Mouse (Mus musculus) neural tube, embryonic 15.5 days (tissue): Measurements from ENCODE around the gene Zbtb46. TPM values are rescaled to one million over a fixed set of nuclear protein-coding genes. Genes with fewer than 3 reads are reported as not detected.
A peak's percentile ranks its signal among the peaks of the same experiment; 100 is the strongest.

Experiments used
- ATAC-seq: fragments of 200-750 bp; cut with Nextera tagmentation; 2 replicates; pipeline ENCODE4 v1.8.0; 2017; ENCODE audit warnings: mild to moderate bottlenecking, moderate TSS enrichment, moderate library complexity; ENCODE audit not compliant: low FRiP score
- H3K27ac ChIP-seq: fragments of 300-500 bp; sonication (generic); replicated peaks from 2 replicates; pipeline ENCODE4 v1.5.1; 2015; ENCODE audit warnings: mild to moderate bottlenecking, inconsistent platforms
- H3K27me3 ChIP-seq: fragments of 300-500 bp; sonication (generic); replicated peaks from 2 replicates; pipeline ENCODE4 v1.6.1; 2015; ENCODE audit warnings: inconsistent platforms
- H3K36me3 ChIP-seq: fragments of 300-500 bp; sonication (generic); 2 replicates; pipeline ENCODE4 v1.6.1; 2015; ENCODE audit warnings: inconsistent platforms
- H3K4me1 ChIP-seq: fragments of 300-500 bp; sonication (generic); 2 replicates; pipeline ENCODE4 v1.6.1; 2015; ENCODE audit warnings: inconsistent platforms
- H3K4me2 ChIP-seq: fragments of 300-500 bp; sonication (generic); 2 replicates; pipeline ENCODE4 v1.6.1; 2015; ENCODE audit warnings: inconsistent platforms, mild to moderate bottlenecking, moderate library complexity
- H3K4me3 ChIP-seq: fragments of 300-500 bp; sonication (generic); replicated peaks from 2 replicates; pipeline ENCODE4 v1.5.1; 2015; ENCODE audit warnings: mild to moderate bottlenecking, inconsistent platforms
- H3K9ac ChIP-seq: fragments of 300-500 bp; sonication (generic); replicated peaks from 2 replicates; pipeline ENCODE4 v1.6.1; 2015; ENCODE audit warnings: mild to moderate bottlenecking, inconsistent platforms
- H3K9me3 ChIP-seq: fragments of 300-500 bp; sonication (generic); replicated peaks from 2 replicates; pipeline ENCODE4 v1.6.1; 2016; ENCODE audit warnings: inconsistent platforms
- WGBS: fragments of 180-500 bp; shearing (Covaris S2); methylation state at CpG from one replicate; pipeline ENCODE4 v1.1.7; 2015; ENCODE audit warnings: mixed read lengths; 5-methylcytosine and 5-hydroxymethylcytosine counted together
- polyA plus RNA-seq: library from polyadenylated mRNA; unstranded; fragments of >200 nt; fragmentation: Nextera tagmentation; extraction: Ambion mirVana; gene quantifications from 2 replicates; pipeline ENCODE4 v1.2.1, GENCODE M21; 2015

The Zbtb46 gene
- polyA plus RNA-seq, 1 experiment from 2014 or later = 19.7 TPM

DNA sequence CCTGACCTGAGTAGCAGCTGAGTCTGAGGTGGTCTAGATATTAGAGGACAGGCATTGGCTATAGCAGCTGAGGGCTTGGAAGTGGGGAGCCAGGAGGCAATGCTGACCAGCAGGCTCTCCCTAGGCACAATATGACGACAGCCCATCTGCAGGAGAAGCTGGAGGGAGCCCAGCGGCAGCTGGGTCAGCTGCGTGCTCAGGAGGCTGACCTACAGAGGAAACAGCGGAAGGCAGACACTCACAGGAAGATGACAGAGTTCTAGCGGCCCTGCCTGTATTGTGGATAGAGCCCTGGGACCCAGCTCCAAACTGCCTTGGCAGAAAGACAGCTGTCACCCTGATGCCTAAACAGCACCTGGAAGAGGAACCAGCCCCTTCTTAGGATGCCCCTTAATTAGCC lies 79.0 kb downstream of the Zbtb46 start:
- WGBS = 89% methylated on average over 5 of the region's 5 CpGs
- peaks cover 69% of the 10 kb centered on the region for H3K36me3 ChIP-seq
- ATAC-seq = no peak

DNA sequence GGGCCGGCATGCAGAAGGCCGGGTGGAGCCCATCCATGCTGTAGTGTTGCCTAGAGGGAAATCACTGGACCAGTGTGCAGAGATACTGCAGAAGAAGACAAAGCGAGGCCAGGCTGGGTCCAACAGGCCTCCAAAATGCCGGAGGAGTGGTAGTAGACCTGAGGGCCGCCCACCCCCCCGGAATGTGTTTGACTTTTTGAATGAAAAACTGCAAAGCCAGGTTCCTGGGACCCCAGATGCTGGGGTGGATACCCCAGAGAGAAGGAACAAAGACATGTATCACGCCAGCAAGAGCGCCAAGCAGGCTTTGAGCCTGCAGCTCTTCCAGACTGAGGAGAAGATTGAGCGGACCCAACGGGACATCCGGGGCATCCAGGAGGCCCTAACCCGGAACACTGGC lies 79.4 kb downstream of the Zbtb46 start, which contains the start of gene Lime1:
Gene Lime1, plus strand, starts transcription at position 301 of the 400 bp plus-strand sequence.
- WGBS = 95% methylated on average over 12 of the region's 12 CpGs
- ATAC-seq = no peak
- peaks cover 68% of the 10 kb centered on the region for H3K36me3 ChIP-seq

More for the DNA sequence above, 79.0 kb downstream of the Zbtb46 start:
- no peak overlapping the region for H3K4me2 ChIP-seq
- H3K4me3 ChIP-seq = no peak overlapping the region
- H3K9ac ChIP-seq = no peak overlapping the region
- no peaks in the 10 kb centered on the region for H3K9me3 ChIP-seq
- H3K27me3 ChIP-seq = no peaks in the 10 kb centered on the region
- H3K4me1 ChIP-seq = peaks cover 4% of the 10 kb centered on the region; the same call in 1 of the 2 replicates
- H3K27ac ChIP-seq = no peak overlapping the region

DNA sequence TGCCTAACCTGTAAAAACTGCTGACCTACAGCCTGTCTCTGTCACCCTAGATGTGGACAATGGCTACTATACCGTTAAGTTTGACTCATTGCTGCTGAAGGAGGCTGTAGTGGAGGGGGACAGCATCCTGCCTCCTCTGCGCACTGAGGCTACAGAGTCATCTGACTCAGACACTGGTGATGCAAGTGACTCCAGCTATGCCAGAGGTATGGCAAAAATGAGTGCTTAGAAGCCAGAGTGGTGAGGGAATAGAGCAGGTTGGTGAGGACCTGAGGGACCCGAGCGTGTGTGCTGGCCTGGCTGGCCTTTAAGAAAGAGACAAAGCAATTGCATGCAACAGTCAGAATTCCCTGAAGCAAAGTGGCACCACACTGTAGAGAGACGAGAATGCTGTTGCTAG lies 80.5 kb downstream of the Zbtb46 start:
- H3K27ac ChIP-seq = no peak overlapping the region
- no peak overlapping the region for H3K4me2 ChIP-seq
- WGBS = 91% methylated on average over 5 of the region's 5 CpGs
- H3K27me3 ChIP-seq = no peaks in the 10 kb centered on the region
- no peak overlapping the region for H3K9ac ChIP-seq
- ATAC-seq = no peak
- no peaks in the 10 kb centered on the region for H3K4me1 ChIP-seq
- H3K36me3 ChIP-seq = peaks cover 58% of the 10 kb centered on the region
- no peaks in the 10 kb centered on the region for H3K9me3 ChIP-seq
- H3K4me3 ChIP-seq = no peak overlapping the region

More for the DNA sequence above, 79.4 kb downstream of the Zbtb46 start, which contains the start of gene Lime1:
- no peaks in the 10 kb centered on the region for H3K9me3 ChIP-seq
- peaks cover 1% of the 10 kb centered on the region; the same call in 1 of the 2 replicates for H3K4me1 ChIP-seq
- H3K27me3 ChIP-seq = no peaks in the 10 kb centered on the region
- H3K4me3 ChIP-seq = no peak within 1 kb of the TSS
- H3K9ac ChIP-seq = no peak within 1 kb of the TSS
- no peak within 1 kb of the TSS for H3K27ac ChIP-seq
- H3K4me2 ChIP-seq = no peak within 1 kb of the TSS

DNA sequence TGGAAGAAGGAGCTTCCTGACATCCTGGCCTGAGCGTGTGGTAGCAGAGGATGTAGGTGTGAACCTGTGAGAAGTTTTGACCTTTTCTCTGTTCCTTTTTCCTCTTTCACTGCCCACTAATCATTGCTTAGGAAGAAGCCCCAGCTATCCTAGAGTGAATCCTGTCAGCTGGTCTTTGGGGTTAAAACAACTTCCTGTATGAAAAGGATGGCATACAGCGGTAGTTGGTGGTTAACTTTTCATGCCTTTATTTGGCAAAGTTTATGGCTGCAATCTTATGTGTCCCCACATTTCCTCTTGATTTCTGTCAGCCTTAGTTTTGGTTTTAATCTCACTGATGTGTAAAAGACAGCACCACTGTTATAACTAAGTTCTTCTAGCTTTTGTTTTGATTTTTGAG lies 82.0 kb downstream of the Zbtb46 start:
- Histone ChIP-seq H3K27ac (no peak overlapping the region), H3K4me2 (no peak overlapping the region), H3K4me1 (no peaks in the 10 kb centered on the region), H3K27me3 (no peaks in the 10 kb centered on the region), H3K36me3 (peaks cover 43% of the 10 kb centered on the region), H3K4me3 (no peak overlapping the region), H3K9me3 (no peaks in the 10 kb centered on the region), H3K9ac (no peak overlapping the region)
- ATAC-seq = no peak
- 76% methylated on average over 2 of the region's 2 CpGs for WGBS

DNA sequence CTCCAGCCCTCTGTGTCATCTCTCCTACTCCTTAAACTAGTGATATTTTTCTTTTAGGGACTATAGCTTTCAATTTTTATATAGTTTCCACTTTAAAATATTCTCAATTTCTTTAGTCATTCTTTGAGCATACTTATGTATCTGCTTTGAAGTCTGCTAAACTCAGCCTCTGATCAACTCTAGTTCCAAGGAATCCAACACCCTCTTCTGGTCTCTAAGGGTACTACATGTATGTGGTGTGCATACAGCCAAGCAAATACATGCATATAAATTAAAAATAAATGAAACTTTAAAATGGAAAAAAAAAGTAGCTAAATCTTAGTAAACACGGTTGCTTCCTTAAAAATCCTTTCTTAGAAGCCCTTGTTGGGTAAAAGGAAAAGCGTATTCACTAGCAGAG lies 83.4 kb downstream of the Zbtb46 start:
- Histone ChIP-seq H3K4me3 (no peak overlapping the region), H3K4me1 (no peaks in the 10 kb centered on the region), H3K9me3 (no peaks in the 10 kb centered on the region), H3K9ac (no peak overlapping the region), H3K27ac (no peak overlapping the region), H3K27me3 (no peaks in the 10 kb centered on the region), H3K36me3 (peaks cover 29% of the 10 kb centered on the region), H3K4me2 (no peak overlapping the region)
- WGBS = 84% methylated on average over 2 of the region's 2 CpGs
- no peak for ATAC-seq

DNA sequence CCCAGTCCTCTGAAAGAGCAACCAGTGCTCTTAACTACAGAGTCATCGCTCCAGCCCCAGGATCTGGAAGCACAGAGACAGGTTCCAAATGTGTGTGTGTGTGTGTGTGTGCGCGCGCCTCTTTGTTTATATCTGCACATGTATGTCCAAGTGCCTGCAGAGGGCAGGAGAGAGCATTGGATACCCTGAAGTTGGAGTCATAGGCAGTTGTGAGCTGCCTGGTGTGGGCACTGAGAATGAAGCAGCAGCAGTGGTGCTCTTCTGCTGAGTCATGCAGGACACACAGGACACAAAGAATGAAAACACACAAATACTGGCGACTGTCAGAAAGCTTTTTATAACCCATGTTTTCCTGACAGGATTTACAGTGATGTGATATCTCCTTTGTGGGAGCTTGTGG lies 89.2 kb downstream of the Zbtb46 start:
- Histone ChIP-seq H3K27me3 (no peaks in the 10 kb centered on the region), H3K4me2 (no peak overlapping the region), H3K9ac (no peak overlapping the region), H3K36me3 (peaks cover 15% of the 10 kb centered on the region), H3K9me3 (no peaks in the 10 kb centered on the region), H3K27ac (no peak overlapping the region), H3K4me1 (peaks cover 33% of the 10 kb centered on the region), H3K4me3 (no peak overlapping the region)
- ATAC-seq = no peak
- 98% methylated on average over 5 of the region's 5 CpGs for WGBS

DNA sequence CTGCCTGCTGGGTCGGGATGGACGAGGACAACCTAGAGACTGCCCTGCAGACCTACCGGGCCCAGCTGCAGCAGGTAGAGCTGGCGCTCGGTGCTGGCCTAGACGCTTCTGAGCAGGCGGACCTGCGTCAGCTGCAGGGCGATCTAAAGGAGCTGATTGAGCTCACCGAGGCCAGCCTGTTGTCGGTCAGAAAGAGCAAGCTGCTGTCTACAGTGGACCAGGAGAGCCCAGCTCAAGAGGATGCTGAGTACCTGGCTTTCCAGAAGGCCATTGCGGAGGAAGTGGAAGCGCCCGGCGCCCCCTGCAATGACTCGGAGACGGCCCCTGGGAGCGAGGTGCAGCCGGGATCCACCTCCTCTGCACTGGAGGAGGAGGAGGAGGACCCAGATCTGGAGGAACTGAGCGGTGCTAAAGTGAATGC lies 93.6 kb downstream of the Zbtb46 start:
- Histone ChIP-seq H3K36me3 (peaks cover 37% of the 10 kb centered on the region), H3K9me3 (no peaks in the 10 kb centered on the region), H3K4me2 (peak overlapping the region; percentile 97), H3K27me3 (no peaks in the 10 kb centered on the region), H3K9ac (peak overlapping the region; percentile 92), H3K4me3 (peak overlapping the region; percentile 88), H3K4me1 (peaks cover 50% of the 10 kb centered on the region), H3K27ac (peak overlapping the region; percentile 92)
- WGBS = 0% methylated on average over 20 of the region's 20 CpGs
- ATAC-seq = peak; percentile 60

DNA sequence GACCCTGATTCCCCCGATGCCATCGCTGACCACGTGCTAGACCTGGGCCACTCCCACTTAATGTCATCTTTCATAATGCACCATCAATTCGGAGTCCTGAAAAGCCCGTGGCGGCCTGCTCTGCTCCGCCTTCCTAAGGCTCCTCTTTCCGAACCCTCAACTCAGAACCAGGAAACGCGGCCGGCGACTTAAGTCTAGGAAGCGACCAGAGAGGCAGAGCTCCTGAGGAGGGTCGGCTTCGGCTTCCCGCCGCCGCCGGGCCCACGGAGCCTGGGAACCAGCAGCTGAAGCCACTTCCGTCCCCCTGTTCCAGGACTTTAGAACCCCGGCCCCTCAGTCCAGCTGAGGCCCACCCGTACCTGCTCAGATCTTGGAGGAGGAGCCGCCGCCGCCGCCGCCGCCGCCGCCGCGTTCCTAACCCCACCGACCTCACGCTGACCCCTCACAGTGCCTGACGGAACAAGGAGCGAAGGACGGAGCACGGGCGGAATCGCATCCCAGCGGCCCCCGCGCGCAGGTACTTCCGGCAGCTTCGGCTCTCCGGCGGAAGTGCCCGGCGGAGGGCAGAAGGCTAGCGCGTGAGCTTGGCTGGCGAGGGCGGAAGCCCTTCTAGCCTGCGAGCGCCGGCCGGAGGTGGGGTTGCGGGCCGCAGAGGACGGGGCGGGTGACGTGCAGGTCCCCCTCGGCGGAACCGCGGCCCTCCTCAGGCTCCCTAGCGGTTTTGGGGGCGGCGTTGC lies 94.2 kb downstream of the Zbtb46 start, which contains the start of the genes Zgpat and Arfrp1:
Gene Zgpat, plus strand, starts transcription at position 69 of the 737 bp plus-strand sequence.
Gene Arfrp1, minus strand, starts transcription at position 545 of the 737 bp plus-strand sequence.
- Histone ChIP-seq H3K36me3 (peaks cover 37% of the 10 kb centered on the region), H3K27me3 (no peaks in the 10 kb centered on the region), H3K4me2 (peak within 1 kb of the TSS; percentile 97), H3K27ac (peak within 1 kb of the TSS; percentile 92), H3K9me3 (no peaks in the 10 kb centered on the region), H3K9ac (peak within 1 kb of the TSS; percentile 92), H3K4me1 (peaks cover 50% of the 10 kb centered on the region), H3K4me3 (peak within 1 kb of the TSS; percentile 88)
- peak; percentile 93 for ATAC-seq
- WGBS = under 1% methylated on average over 67 of the region's 71 CpGs

DNA sequence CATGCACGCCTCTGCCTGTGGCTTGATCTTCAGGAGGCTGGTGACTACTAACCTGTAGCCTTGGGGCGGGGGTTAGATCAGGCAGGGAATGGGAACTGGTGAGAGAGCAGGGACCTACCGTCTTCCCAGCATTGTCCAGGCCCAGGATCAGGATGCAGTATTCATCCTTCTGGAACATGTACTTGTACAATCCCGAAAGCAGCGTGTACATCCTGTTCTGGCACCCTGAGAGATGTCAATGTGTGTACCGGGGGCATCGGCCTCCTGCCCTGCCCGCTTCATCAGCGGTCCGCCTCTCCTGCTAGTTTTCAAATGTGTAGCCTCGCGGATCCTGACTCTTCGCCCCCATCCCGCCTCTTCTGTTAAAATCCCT lies 94.8 kb downstream of the Zbtb46 start:
- Histone ChIP-seq H3K36me3 (peaks cover 38% of the 10 kb centered on the region), H3K4me2 (peak overlapping the region; percentile 97), H3K27me3 (no peaks in the 10 kb centered on the region), H3K9me3 (no peaks in the 10 kb centered on the region), H3K27ac (peak overlapping the region; percentile 92), H3K9ac (peak overlapping the region; percentile 92), H3K4me3 (peak overlapping the region; percentile 88), H3K4me1 (peaks cover 50% of the 10 kb centered on the region)
- ATAC-seq = no peak
- WGBS = 13% methylated on average over 14 of the region's 14 CpGs

DNA sequence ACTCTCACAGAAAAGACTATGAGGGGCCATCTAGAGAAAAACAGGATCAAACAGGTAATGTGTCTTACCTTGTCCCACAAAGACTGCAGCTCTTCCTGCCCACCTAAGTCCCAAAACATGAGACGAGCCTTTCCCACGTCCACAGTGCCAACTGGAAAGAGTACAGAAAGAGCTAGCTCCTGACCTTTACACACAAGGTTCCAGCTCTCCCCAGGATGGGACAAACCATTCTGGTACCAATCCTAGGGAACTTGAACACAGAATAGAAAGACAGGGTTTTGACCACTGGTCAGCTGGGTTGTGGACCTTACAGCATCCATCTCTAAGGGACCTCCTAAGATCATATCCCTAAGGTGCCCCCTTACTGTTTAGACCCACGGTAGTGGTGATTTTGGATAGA lies 95.3 kb downstream of the Zbtb46 start:
- no peak overlapping the region for H3K27ac ChIP-seq
- WGBS = 87% methylated on average over 3 of the region's 3 CpGs
- ATAC-seq = no peak
- peaks cover 39% of the 10 kb centered on the region for H3K36me3 ChIP-seq
- no peaks in the 10 kb centered on the region for H3K27me3 ChIP-seq
- no peaks in the 10 kb centered on the region for H3K9me3 ChIP-seq
- H3K4me3 ChIP-seq = peak overlapping the region; percentile 88
- peak overlapping the region; percentile 97 for H3K4me2 ChIP-seq
- peak overlapping the region; percentile 92 for H3K9ac ChIP-seq
- H3K4me1 ChIP-seq = peaks cover 45% of the 10 kb centered on the region

DNA sequence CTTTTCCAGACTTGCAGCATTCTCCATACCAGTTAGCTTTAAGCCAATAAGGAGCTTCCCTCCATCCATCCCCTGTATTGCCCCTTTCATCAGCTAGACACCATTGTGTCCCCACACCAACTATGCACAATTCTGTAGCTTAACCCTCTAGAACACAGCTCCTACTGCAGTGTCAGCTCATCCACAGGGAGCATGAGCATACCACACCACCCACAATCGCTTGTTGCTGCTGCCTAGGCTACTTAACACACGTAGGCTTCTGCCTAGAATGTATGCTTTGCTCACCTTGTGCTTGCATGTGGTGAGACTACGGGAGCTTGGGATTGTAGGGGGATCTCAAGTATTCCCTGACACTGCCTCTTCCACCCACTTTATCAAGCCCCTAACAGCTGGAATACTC lies 102.4 kb downstream of the Zbtb46 start:
- ATAC-seq = no peak
- Histone ChIP-seq H3K27ac (no peak overlapping the region), H3K27me3 (no peaks in the 10 kb centered on the region), H3K4me2 (no peak overlapping the region), H3K9me3 (no peaks in the 10 kb centered on the region), H3K4me1 (no peaks in the 10 kb centered on the region), H3K36me3 (peaks cover 85% of the 10 kb centered on the region), H3K4me3 (no peak overlapping the region), H3K9ac (no peak overlapping the region)
- 88% methylated on average over 3 of the region's 3 CpGs for WGBS

DNA sequence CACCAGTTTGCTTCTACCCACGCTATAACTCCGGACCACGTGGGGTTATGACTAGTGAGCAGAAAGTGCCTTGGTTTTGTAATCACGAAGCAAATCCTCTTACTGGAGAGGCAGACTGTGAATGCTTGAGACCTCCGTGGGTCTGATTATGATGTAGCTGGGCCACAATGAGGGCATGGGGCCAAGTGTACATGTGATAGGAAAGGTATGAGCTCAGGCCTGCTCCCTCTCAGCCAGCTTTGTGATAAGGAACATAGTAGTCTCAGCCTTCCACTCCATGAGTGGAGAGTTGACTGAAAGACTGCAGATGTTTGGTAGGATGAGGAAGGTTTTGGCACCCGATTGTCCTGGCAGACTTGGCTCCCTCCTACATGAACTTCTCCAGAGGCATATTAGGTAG lies 116.5 kb downstream of the Zbtb46 start:
- Histone ChIP-seq H3K4me2 (no peak overlapping the region), H3K4me1 (no peaks in the 10 kb centered on the region), H3K27ac (no peak overlapping the region), H3K27me3 (no peaks in the 10 kb centered on the region), H3K36me3 (peaks cover 69% of the 10 kb centered on the region), H3K4me3 (no peak overlapping the region), H3K9me3 (no peaks in the 10 kb centered on the region), H3K9ac (no peak overlapping the region)
- ATAC-seq = no peak
- 92% methylated on average over 6 of the region's 6 CpGs for WGBS
